Mouse (Mus musculus) subcutaneous adipose tissue, adult 2 months (tissue): ENCODE measurements around the gene Magee1. TPM values are rescaled to one million over a fixed set of nuclear protein-coding genes. Genes with fewer than 3 reads are reported as not detected.

ENCODE experiments used
- polyA plus RNA-seq: library from polyadenylated mRNA; depleted of rRNA; stranded (reverse); fragments of >200 nt; gene quantifications from 2 replicates; pipeline ENCODE4 v1.2.3, GENCODE M21; 2012; ENCODE audit warnings: low replicate concordance; rRNA removed

Gene Magee1
- 8.4 and 15.9 TPM in 2 replicates for polyA plus RNA-seq

GRCm38 (mm10) chrX:105120275-105121226, at the start of gene Magee1:
Magee1 (plus strand) TSS chrX:105120378.

GRCm38 (mm10) chrX:105079615-105080092, 40.5 kb upstream of the Magee1 start, which contains the start of gene Pbdc1:
Pbdc1 (plus strand) TSS chrX:105079756.

Other genes with a start within 250 kb of the Magee1 start
- 6.0 and 15.9 TPM in 2 replicates for gene Pbdc1, start 40.6 kb upstream of the Magee1 start, polyA plus RNA-seq